Mouse (Mus musculus) gonadal fat pad, adult 2 months (tissue): ENCODE measurements around the gene Hist1h1d. TPM values are rescaled to one million over a fixed set of nuclear protein-coding genes. Genes with fewer than 3 reads are reported as not detected.

Source experiments
- DNase-seq: peaks from one replicate; pipeline ENCODE4 v3.0.0-alpha.2; 2012; ENCODE audit warnings: low read depth
- polyA plus RNA-seq: library from polyadenylated mRNA; depleted of rRNA; stranded (reverse); fragments of >200 nt; gene quantifications from 2 replicates; pipeline ENCODE4 v1.2.3, GENCODE M21; 2012; rRNA removed

Hist1h1d gene
- 0.19 and 0.24 TPM in 2 replicates for polyA plus RNA-seq

GRCm38 (mm10) chr13:23552962-23553361 is at the start of gene Hist1h1d:
Gene Hist1h1d (plus strand): TSS chr13:23553262.
- DNase-seq, result no peak

GRCm38 (mm10) chr13:23503797-23504196 is 49.3 kb upstream of the Hist1h1d start:
- DNase-seq, result no peak

GRCm38 (mm10) chr13:23505662-23506345 is 47.3 kb upstream of the Hist1h1d start:
- DNase-seq, result no peak

GRCm38 (mm10) chr13:23506351-23506750 is 46.7 kb upstream of the Hist1h1d start:
- DNase-seq, result no peak

- no peak for DNase-seq
These were observed 46.1 kb upstream of the Hist1h1d start for GRCm38 (mm10) chr13:23506819-23507515.

- no peak for DNase-seq
These were observed 42.9 kb upstream of the Hist1h1d start for GRCm38 (mm10) chr13:23510127-23510526.

GRCm38 (mm10) chr13:23513517-23513916 is 39.5 kb upstream of the Hist1h1d start:
- no peak for DNase-seq

GRCm38 (mm10) chr13:23515281-23515680 is 37.8 kb upstream of the Hist1h1d start:
- DNase-seq, result no peak

- DNase-seq, result no peak
These were observed 37.0 kb upstream of the Hist1h1d start for GRCm38 (mm10) chr13:23515826-23516620.

- DNase-seq, result no peak
These were observed 36.0 kb upstream of the Hist1h1d start for GRCm38 (mm10) chr13:23516822-23517602.

GRCm38 (mm10) chr13:23517603-23518294 is 35.3 kb upstream of the Hist1h1d start:
- DNase-seq, result no peak

- no peak for DNase-seq
These were observed 34.8 kb upstream of the Hist1h1d start for GRCm38 (mm10) chr13:23518295-23518603.

- DNase-seq, result no peak
These were observed 34.2 kb upstream of the Hist1h1d start for GRCm38 (mm10) chr13:23518885-23519284.

GRCm38 (mm10) chr13:23519416-23519815 is 33.6 kb upstream of the Hist1h1d start:
- DNase-seq, result no peak

- DNase-seq, result no peak
These were observed 31.4 kb upstream of the Hist1h1d start for GRCm38 (mm10) chr13:23521703-23522102.

GRCm38 (mm10) chr13:23523976-23524375 is 29.1 kb upstream of the Hist1h1d start:
- no peak for DNase-seq

GRCm38 (mm10) chr13:23524654-23525053 is 28.4 kb upstream of the Hist1h1d start:
- no peak for DNase-seq

- no peak for DNase-seq
These were observed 27.2 kb upstream of the Hist1h1d start for GRCm38 (mm10) chr13:23525901-23526300.

- DNase-seq, result no peak
These were observed 26.8 kb upstream of the Hist1h1d start for GRCm38 (mm10) chr13:23526312-23526711.

GRCm38 (mm10) chr13:23529005-23529404 is 24.1 kb upstream of the Hist1h1d start:
- no peak for DNase-seq

- DNase-seq, result no peak
These were observed 23.4 kb upstream of the Hist1h1d start for GRCm38 (mm10) chr13:23529480-23530165.
